In the genomic region with DNA sequence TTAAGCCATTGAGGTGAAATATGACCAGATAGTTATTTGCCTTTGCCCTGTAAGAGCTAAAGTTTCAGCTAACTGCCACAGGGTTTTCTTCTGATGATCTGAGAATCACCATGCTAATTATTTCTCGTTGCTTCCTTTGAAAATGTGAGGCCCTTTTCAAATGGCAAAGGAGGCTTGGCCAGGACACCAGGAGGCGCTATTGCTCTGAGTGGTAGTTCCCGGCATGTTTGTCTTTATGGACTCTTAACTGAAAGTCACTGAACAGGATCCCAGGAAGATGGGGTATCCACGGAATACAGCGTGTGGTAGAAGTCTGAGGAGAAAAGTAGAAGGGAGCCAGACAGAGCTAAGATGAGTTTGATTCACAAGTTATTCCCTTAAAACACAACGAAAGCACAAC, we compare ENCODE assay signal across 8 mouse cellular contexts.
DNase-seq lines count a peak whose midpoint lies in the region; ATAC-seq lines count a peak whose summit lies in the region.

No protein-coding gene starts in this region.

- H3K36me3 ChIP-seq in intestine, embryonic 14.5 days (ENCODE audit: control insufficient read depth, insufficient read depth, low read length): no peaks in the 10 kb centered on the region
- no peaks in the 10 kb centered on the region for H3K36me3 ChIP-seq in intestine, embryonic 15.5 days
- H3K36me3 ChIP-seq in embryonic facial prominence, embryonic 10.5 days (replicated peaks): no peaks in the 10 kb centered on the region
- H3K36me3 ChIP-seq in liver, embryonic 11.5 days (ENCODE audit: control insufficient read depth, insufficient read depth, low read length): no peaks in the 10 kb centered on the region

- no peaks in the 10 kb centered on the region for H3K27me3 ChIP-seq in intestine, embryonic 14.5 days (replicated peaks; ENCODE audit: control insufficient read depth, insufficient read depth, low read length)
- no peaks in the 10 kb centered on the region for H3K27me3 ChIP-seq in intestine, embryonic 15.5 days (replicated peaks)
- peaks cover 13% of the 10 kb centered on the region for H3K27me3 ChIP-seq in embryonic facial prominence, embryonic 10.5 days (replicated peaks; ENCODE audit: low read depth, poor library complexity, severe bottlenecking)
- H3K27me3 ChIP-seq in liver, embryonic 11.5 days (replicated peaks; ENCODE audit: control insufficient read depth, insufficient read depth, low read length): no peaks in the 10 kb centered on the region

- DNase-seq in intestine, embryonic 14.5 days (ENCODE audit: low spot score): peak; percentile 94
- DNase-seq in adrenal gland, postnatal 14 days: peak; percentile 89
- peak; percentile 83 for DNase-seq in embryonic facial prominence, embryonic 10.5 days (ENCODE audit: low spot score)
- DNase-seq in kidney, adult 9 months: peak; percentile 83
- DNase-seq in liver, embryonic 11.5 days (ENCODE audit: low spot score): peak; percentile 53
- DNase-seq in retina, embryonic 14.5 days (ENCODE audit: low spot score): peak; percentile 90
- peak; percentile 59 for DNase-seq in thymus, postnatal 25 days

- ATAC-seq in intestine, embryonic 14.5 days (replicated peaks; ENCODE audit: low FRiP score, low TSS enrichment, low read depth): no peak
- no peak for ATAC-seq in intestine, embryonic 15.5 days
- no peak for ATAC-seq in liver, embryonic 11.5 days (replicated peaks; ENCODE audit: low FRiP score)

- WGBS in intestine, embryonic 14.5 days: 13% methylated on average over 6 of the region's 6 CpGs
- 14% methylated on average over 6 of the region's 6 CpGs for whole genome bisulfite sequencing in intestine, embryonic 15.5 days
- 26% methylated on average over 6 of the region's 6 CpGs for WGBS in embryonic facial prominence, embryonic 10.5 days
- WGBS in liver, embryonic 11.5 days: 26% methylated on average over 6 of the region's 6 CpGs

- H3K9me3 ChIP-seq in intestine, embryonic 14.5 days (ENCODE audit: control insufficient read depth, low read length): no peaks in the 10 kb centered on the region
- H3K9me3 ChIP-seq in intestine, embryonic 15.5 days: no peaks in the 10 kb centered on the region
- H3K9me3 ChIP-seq in embryonic facial prominence, embryonic 10.5 days: no peaks in the 10 kb centered on the region
- H3K9me3 ChIP-seq in liver, embryonic 11.5 days (ENCODE audit: control insufficient read depth, low read length): no peaks in the 10 kb centered on the region

- H3K4me2 ChIP-seq in intestine, embryonic 14.5 days (ENCODE audit: low read length): no peak overlapping the region; the same call in 1 of the 2 replicates
- no peak overlapping the region for H3K4me2 ChIP-seq in intestine, embryonic 15.5 days (replicated peaks)
- no peak overlapping the region for H3K4me2 ChIP-seq in liver, embryonic 11.5 days

- no peak overlapping the region for H3K9ac ChIP-seq in intestine, embryonic 14.5 days (ENCODE audit: low read length)
- no peak overlapping the region for H3K9ac ChIP-seq in intestine, embryonic 15.5 days
- H3K9ac ChIP-seq in liver, embryonic 11.5 days (ENCODE audit: low read depth, low read length): no peak overlapping the region

- H3K27ac ChIP-seq in intestine, embryonic 14.5 days (ENCODE audit: low read depth): no peak overlapping the region
- H3K27ac ChIP-seq in intestine, embryonic 15.5 days: no peak overlapping the region
- H3K27ac ChIP-seq in embryonic facial prominence, embryonic 10.5 days (replicated peaks): no peak overlapping the region
- H3K27ac ChIP-seq in liver, embryonic 11.5 days (ENCODE audit: low read depth, low read length): no peak overlapping the region

- H3K4me1 ChIP-seq in intestine, embryonic 14.5 days (replicated peaks; ENCODE audit: control insufficient read depth, insufficient read depth, low read length): no peaks in the 10 kb centered on the region
- no peaks in the 10 kb centered on the region for H3K4me1 ChIP-seq in intestine, embryonic 15.5 days (replicated peaks)
- H3K4me1 ChIP-seq in embryonic facial prominence, embryonic 10.5 days: no peaks in the 10 kb centered on the region
- H3K4me1 ChIP-seq in liver, embryonic 11.5 days (replicated peaks; ENCODE audit: control insufficient read depth, insufficient read depth, low read length): no peaks in the 10 kb centered on the region

- H3K4me3 ChIP-seq in intestine, embryonic 14.5 days (ENCODE audit: low read depth, low read length): no peak overlapping the region
- no peak overlapping the region for H3K4me3 ChIP-seq in intestine, embryonic 15.5 days (replicated peaks)
- no peak overlapping the region for H3K4me3 ChIP-seq in embryonic facial prominence, embryonic 10.5 days
- H3K4me3 ChIP-seq in liver, embryonic 11.5 days (ENCODE audit: low read depth, low read length): no peak overlapping the region
